Mouse (Mus musculus): ENCODE data around the gene Gsc.

Gsc gene

DNA sequence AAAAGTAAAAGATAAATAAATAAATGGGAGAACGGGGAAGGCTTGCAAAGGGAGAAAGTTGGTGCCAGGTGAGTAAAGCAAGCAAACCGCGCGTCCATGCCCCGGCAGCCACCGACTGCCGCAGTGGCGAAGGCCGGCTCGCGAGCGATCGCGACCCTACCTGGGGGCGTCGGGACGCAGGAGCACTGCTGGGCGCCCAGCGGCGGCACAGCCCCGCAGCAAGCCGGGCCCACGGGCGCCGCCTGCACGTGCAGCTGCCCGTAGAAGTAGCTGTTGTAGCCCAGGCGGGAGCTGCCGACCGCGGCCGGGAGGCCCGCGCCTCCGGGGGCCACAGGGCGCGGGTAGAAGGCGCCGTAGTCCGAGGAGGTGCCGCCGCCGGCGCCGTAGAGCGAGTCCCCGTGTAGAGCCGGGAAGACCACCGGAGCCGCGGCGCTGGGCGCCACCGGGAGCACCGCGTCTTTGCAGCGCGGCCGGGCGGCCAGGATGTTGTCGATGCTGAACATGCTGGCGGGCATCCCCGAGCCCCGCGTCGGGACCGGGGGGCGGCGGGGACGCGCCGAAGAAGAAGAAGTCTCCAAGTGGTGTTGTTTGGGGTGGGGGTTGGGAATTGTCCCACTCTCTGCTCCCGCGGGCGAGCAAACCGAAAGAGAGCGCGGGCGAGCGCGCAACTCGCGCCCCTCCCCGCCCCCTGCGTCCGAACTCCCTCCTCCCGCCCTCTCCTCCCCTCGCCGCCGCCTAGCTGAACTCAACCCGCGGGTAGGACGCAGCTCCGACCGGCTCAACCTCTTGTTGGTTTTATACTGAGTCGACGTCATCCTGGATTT lies at the start of gene Gsc:
TSS of gene Gsc (minus strand) at position 730 of the 824 bp plus-strand sequence.
- no peak for DNase-seq

GRCm38 (mm10) chr12:104519721-104520120 lies 46.6 kb upstream of the Gsc start:
- DNase-seq, result no peak

GRCm38 (mm10) chr12:104507911-104508310 lies 34.8 kb upstream of the Gsc start:
- DNase-seq, result no peak

DNA sequence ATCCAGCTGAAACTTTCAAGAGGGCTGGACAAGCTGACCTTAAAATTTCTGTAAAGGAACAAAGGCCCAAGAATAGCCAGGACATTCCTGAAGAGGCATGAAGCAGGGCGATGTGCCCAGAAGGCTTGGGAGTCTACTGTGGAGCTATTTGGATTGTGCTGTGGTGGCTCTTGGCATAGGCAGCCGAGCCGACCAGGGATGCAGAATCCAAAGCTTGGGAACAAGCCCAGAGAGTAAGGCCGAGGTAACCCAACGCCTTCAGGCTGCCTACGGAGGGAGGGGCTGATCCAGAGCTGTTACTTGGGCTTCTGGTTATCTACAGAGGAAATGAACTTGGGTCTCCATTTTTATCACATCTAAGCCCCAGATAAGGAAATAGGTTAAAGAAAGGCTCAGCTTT lies 18.9 kb upstream of the Gsc start:
- no peak for DNase-seq

DNA sequence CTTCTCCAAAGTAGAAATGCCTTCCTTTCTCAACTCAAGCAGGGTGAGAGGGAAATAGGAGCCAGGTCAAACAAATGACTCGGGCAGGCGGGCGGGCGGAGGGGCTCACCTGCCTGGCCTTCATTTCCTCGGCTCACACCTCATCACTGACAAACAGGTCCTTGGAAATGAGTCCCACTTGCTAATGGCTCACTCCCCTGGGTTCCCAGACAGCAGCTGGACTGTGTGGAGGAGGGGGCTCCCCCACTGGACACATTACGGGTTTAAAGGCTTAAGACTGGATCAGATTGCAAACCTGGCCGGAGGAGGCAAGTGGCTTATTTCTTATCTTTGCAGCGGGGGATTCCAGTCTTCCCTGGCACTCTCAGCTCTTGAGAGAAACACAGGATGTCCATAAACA lies 13.1 kb upstream of the Gsc start:
- DNase-seq, result no peak

DNA sequence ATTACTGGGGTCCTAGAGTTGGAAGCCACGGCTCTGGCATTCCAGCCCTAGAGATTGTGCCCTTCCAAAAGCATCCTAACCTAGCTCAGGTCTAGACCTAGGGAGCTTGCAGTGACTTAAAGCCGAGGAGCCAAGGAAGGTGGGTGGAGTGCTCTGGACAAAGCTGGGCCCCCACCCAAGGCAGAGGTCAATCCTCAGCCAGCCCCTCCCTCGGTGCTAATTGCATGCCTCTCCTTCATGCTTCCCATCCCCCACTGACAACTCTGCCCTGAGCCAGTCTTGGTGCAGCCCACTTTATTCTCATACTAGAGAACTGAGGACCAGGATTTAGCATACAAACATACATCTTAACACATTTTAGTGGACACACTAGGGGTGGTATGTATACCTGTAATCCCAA lies 12.0 kb upstream of the Gsc start:
- DNase-seq, result no peak

- DNase-seq, result no peak
Observed at GRCm38 (mm10) chr12:104481007-104481406, 7.9 kb upstream of the Gsc start.

- no peak for DNase-seq
Observed at GRCm38 (mm10) chr12:104478193-104478592, 5.1 kb upstream of the Gsc start.

DNA sequence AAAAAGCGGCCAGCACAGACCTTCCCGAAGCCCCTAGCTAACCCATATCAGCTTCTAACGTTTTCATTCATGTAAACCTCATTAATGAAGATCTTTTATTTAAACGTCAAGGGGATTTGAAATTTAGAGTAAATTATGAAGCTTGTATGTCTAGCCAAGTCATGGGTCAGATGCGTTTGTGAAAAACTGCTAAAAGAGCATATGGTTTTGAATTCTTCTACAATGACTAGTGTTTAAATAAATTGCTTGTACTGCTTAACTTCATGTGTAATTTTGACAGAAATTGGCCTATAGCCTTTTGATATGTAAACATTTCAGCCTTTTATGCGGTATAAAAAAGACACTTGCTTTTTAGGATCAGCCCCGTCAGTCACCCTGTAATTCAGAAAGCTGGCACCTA lies 4.4 kb upstream of the Gsc start:
- DNase-seq, result no peak

DNA sequence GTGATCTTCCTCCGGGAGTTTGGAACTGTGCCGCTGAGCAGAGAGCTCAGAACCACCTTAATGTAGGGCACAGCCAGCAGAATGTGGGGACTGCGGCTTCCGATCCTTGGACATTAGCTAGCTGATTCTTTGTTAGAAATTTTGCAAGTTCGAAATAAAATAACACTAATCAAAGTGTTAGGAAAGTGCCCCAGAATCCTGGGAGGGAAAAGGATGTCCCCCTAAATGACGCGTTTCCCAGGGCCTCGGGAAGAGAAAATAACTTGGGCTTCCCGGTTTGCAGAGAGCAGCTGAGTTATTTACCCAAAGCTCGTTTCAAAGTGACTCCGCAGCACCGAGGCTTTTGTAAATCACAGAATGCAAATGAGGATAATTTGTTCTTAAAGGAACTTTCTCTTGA lies 3.9 kb upstream of the Gsc start:
- no peak for DNase-seq

- DNase-seq, result no peak
Observed at GRCm38 (mm10) chr12:104475946-104476345, 2.8 kb upstream of the Gsc start.

DNA sequence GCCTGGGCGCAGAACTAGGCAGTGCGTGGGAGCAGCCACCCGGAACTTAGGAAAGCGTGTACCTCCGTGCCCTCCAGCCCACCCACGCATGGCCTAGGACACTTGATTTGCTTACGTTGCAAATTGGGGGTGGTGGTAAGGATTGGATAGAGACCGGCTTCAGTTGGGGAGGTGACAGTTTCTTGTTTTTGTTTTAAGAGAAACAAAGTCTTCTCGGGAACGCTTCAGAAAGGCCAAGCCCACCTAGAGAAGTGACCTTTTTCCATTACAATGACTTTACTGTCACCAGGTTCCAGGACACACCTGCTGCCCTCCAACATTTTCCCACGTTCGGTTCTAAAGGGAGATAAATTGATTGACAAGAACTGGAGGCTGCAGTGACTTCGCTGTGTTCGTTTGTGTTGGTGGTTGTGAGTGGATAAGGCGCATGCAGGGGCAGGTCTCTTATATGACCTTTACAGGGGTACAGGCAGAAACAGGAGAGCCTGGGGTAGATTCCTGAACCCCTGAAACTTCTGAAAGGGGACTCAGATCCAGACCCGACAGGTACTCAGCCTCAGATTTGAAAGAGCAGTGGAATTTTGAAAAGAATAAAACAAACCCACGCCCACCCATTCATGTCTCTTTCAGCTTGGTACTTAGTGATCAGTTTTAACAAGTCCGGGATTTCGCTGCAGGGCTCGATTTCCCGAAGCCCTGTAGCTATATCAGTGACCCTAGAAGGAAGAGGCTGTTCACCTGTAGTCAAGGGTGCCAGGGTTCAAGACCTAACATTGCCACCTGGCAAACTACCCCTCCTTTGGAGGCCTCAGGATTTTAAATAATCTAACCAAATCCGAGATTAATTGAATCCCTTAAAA lies 2.0 kb upstream of the Gsc start:
- DNase-seq, result no peak

DNA sequence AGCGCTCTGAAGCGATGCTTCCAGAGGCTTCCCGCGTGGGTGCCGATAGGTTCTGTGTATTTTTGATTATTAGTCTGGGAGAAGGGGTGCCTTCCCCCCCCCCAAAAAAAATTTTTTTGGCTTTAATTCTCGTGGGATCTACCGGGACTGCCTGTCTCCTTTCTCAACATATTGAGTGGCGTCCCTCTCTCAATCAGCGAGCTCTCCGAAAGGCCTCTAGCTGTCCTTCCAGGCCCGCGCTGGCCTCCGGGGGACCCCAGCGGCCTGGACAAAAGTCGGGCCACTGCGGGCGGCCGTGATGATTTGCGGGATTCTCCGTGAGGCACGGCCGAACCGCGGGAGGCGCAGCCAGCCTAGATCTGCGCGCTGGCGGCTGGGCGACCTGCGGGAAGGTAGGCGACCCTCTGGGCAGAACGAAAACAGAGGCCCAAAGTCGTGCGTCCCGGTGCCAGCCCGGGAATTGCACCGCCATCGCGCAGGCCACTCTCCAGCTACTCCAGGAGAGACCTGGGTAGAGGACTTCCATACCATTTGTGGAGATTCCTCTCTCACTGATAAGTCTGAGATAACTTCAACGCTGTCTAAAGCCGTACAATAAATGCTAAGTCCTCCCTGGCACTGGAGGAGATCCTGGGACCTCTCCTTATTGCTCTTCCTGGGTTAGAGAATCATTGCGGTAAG lies 1.2 kb upstream of the Gsc start:
- DNase-seq, result no peak

- DNase-seq, result no peak
Observed at GRCm38 (mm10) chr12:104473492-104473891, 362 bp upstream of the Gsc start.

DNA sequence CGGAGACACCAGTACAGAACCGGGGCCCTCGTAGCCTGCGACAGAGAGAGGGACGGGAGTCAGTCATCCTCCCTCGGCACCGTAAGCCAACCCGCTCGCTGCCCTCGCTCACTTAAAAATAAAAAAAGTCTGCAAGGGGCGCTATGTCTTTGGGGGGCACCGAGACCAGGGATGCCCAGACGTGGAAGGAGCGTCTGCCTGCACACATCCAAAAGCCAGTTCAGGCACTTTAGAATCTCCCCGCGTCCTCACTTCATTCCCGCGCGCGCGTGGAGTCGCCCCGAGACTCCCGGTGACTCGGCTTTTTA lies 958 bp downstream of the Gsc start:
- no peak for DNase-seq

DNA sequence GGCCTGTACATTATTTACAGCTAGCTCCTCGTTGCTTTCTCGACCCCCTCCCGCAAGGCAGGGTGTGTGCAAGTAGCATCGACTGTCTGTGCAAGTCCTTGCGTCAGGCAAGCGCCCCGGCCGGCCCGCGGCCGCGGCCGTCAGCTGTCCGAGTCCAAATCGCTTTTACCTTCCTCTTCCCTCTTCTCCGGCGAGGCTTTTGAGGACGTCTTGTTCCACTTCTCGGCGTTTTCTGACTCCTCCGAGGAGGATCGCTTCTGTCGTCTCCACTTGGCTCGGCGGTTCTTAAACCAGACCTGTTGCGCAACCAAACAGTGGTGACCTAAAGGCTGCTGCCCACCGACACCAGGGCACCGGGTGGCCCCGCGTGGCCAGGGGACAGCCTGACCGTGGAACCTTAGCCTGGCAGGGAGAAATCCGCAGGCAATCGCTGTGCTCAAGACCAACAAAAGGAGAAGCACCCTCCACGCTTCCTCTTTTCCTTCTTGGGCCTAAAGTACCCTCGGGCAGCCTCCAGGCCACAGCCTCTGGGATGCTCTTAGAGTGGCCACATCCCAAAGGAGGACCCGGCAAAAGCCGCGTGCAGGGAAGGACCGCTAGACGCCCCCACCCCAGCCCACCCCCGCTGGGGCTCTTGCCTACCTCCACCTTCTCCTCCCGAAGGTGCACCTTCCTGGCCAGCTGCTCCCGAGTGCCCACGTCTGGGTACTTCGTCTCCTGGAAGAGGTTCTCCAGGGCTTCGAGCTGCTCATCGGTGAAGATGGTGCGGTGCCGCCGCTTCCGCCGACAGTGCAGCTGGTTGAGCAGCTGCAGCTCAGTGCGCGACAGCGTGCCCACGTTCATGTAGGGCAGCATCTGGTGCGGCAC lies 1.5 kb downstream of the Gsc start:
- no peak for DNase-seq

- DNase-seq, result no peak
Observed at GRCm38 (mm10) chr12:104470646-104471045, 2.5 kb downstream of the Gsc start.

DNA sequence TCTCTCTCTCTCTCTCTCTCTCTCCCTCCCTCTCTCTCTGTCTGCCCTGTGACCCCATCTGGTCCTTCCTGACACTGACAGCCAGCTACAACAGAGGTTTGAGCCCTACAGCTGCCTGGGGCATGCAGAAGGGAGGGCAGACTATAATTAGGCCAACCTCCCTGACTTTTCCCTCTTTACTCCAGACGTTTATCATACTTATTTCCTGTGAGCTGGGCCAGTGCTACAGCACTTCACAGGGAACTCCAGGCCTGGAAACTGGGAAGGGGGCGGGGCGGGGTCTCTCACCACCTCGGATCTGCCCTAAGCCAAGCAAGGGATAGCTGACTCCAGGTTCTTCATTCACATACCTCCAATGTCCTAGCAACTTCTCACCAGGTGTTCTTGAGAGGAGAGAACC lies 4.3 kb downstream of the Gsc start:
- no peak for DNase-seq

DNA sequence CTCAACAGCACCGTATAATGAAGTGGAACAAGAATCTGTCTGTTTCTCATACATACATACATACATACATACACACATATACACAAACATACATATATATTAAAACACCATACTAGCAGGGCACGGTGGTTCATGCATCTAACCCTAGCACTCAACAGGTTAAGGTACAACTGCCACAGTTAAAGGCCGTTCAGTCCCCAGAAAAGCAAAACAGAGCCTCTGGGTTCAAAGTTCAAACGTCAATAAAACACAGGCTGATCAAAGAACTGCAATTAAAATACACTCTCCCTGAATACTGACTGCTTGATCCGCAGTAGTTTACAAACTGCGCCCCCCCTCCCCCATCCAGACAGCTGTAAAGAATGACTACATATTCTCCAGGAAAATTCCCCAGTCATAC lies 5.8 kb downstream of the Gsc start:
- DNase-seq, result no peak

DNA sequence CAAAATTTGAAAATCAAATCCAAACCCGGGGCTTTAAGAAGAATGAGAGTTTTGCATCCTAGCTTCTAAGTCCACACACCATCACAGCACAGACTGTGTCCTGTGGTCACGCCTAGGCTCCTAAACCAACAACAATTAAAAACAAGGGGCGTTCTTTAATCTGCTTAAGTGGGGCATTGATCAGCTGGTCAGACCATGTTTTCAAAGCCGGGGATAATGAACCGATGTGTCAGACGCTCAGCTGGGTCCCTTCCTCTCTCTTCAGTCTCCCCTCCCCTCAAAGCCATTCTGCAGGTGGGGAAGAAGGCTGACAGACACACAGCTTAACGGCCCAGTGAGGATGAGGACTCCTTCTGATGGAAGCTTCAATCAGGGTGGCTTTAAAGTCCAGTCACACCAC lies 6.2 kb downstream of the Gsc start:
- no peak for DNase-seq

GRCm38 (mm10) chr12:104461372-104461771 lies 11.8 kb downstream of the Gsc start:
- no peak for DNase-seq

DNA sequence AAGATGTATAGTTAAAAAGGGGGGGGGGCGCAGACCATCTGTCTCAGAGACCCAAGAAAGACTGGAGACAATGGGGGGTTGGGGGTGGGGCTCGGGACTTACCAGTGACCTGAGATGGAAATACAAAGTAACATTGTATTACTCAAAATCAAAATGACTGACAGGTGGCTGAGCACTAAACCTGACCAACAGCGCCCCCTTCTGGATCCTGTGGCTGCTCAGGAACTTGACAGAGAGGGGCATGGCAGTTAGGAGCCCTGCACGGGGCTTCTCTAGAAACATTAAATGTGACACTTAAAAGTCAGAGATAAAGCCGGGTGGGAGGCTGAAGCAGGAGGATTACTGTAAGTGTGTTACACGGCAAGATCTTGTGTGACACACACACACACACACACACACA lies 13.8 kb downstream of the Gsc start:
- no peak for DNase-seq

DNA sequence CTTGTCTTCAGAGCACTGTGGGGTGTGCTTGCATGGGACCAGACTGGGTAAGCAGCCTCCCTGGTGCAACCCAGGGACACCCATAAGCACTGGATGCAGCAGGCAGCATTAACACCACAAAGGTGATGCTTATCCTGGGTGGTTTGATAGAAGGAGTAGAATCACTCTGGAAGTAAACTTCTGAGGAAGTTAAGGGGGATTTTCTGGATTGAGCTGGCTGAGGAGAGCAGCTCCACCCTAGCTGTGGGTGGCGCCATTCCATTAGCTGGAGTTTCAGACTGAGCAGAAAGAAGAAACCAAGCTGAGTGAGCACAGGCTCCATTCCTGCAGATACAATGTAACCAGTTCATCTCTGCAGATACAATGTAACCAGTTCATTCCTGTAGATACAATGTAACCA lies 20.1 kb downstream of the Gsc start:
- DNase-seq, result no peak

Data from thymus, adult 18-20 months (tissue).